In genomic region chr14:79394564-79394963, GRCm38 (mm10) we compare ENCODE assay signal across 8 mouse cellular contexts. TPM values are rescaled to one million over a fixed set of nuclear protein-coding genes. Genes with fewer than 3 reads are reported as not detected.
DNase-seq lines count a peak whose midpoint lies in the region; ATAC-seq and TF ChIP-seq lines count a peak whose summit lies in the region.

No protein-coding gene starts in this region.

- no peaks in the 10 kb centered on the region for H3K9me3 ChIP-seq in midbrain, embryonic 11.5 days (ENCODE audit: control insufficient read depth, low read length)
- H3K9me3 ChIP-seq in midbrain, embryonic 13.5 days = no peaks in the 10 kb centered on the region
- no peaks in the 10 kb centered on the region for H3K9me3 ChIP-seq in embryonic facial prominence, embryonic 11.5 days (replicated peaks; ENCODE audit: control insufficient read depth, low read length)

- H3K36me3 ChIP-seq in midbrain, embryonic 11.5 days (ENCODE audit: control insufficient read depth, insufficient read depth, low read length) = no peaks in the 10 kb centered on the region
- H3K36me3 ChIP-seq in midbrain, embryonic 13.5 days = no peaks in the 10 kb centered on the region
- H3K36me3 ChIP-seq in embryonic facial prominence, embryonic 11.5 days (replicated peaks; ENCODE audit: control insufficient read depth, insufficient read depth, low read depth, low read length) = no peaks in the 10 kb centered on the region
- H3K36me3 ChIP-seq in thymus, adult 2 months (ENCODE audit: control insufficient read depth, insufficient read depth, low read length) = no peaks in the 10 kb centered on the region

- no peak for ATAC-seq in midbrain, embryonic 11.5 days (ENCODE audit: low FRiP score)
- ATAC-seq in midbrain, embryonic 13.5 days = no peak
- no peak for ATAC-seq in embryonic facial prominence, embryonic 11.5 days (replicated peaks; ENCODE audit: insufficient number of reproducible peaks, low FRiP score, low TSS enrichment, low read depth)

- peaks cover 2% of the 10 kb centered on the region; the same call in 1 of the 2 replicates for H3K4me1 ChIP-seq in midbrain, embryonic 11.5 days (ENCODE audit: control insufficient read depth, insufficient read depth, low read length)
- peaks cover 12% of the 10 kb centered on the region for H3K4me1 ChIP-seq in midbrain, embryonic 13.5 days (replicated peaks)
- no peaks in the 10 kb centered on the region for H3K4me1 ChIP-seq in embryonic facial prominence, embryonic 11.5 days (ENCODE audit: control insufficient read depth, insufficient read depth, low read length)
- H3K4me1 ChIP-seq in lung, adult 2 months (ENCODE audit: control insufficient read depth, insufficient read depth, low read length) = no peaks in the 10 kb centered on the region; the same call in 1 of the 2 replicates
- peaks cover 3% of the 10 kb centered on the region for H3K4me1 ChIP-seq in thymus, adult 2 months (replicated peaks; ENCODE audit: control insufficient read depth, insufficient read depth, low read length)

- H3K27me3 ChIP-seq in midbrain, embryonic 11.5 days (ENCODE audit: control insufficient read depth, insufficient read depth, low read length) = no peaks in the 10 kb centered on the region
- H3K27me3 ChIP-seq in midbrain, embryonic 13.5 days = no peaks in the 10 kb centered on the region
- H3K27me3 ChIP-seq in embryonic facial prominence, embryonic 11.5 days (ENCODE audit: control insufficient read depth, insufficient read depth, low read length) = no peaks in the 10 kb centered on the region
- no peaks in the 10 kb centered on the region for H3K27me3 ChIP-seq in thymus, adult 2 months (ENCODE audit: control insufficient read depth, insufficient read depth, low read length)

- no peak overlapping the region for H3K27ac ChIP-seq in midbrain, embryonic 11.5 days (ENCODE audit: low read depth, low read length)
- no peak overlapping the region for H3K27ac ChIP-seq in midbrain, embryonic 13.5 days
- no peak overlapping the region for H3K27ac ChIP-seq in embryonic facial prominence, embryonic 11.5 days (replicated peaks; ENCODE audit: low read depth, low read length)
- no peak overlapping the region for H3K27ac ChIP-seq in thymus, adult 2 months (ENCODE audit: control insufficient read depth, insufficient read depth, low read length)

- no peak overlapping the region for H3K4me2 ChIP-seq in midbrain, embryonic 11.5 days
- H3K4me2 ChIP-seq in midbrain, embryonic 13.5 days (replicated peaks) = no peak overlapping the region
- H3K4me2 ChIP-seq in embryonic facial prominence, embryonic 11.5 days (ENCODE audit: low read depth, low read length) = no peak overlapping the region

- peak; percentile 49 for DNase-seq in adrenal gland, adult 2 months
- no peak for DNase-seq in adrenal gland, adult 18-20 months (ENCODE audit: low spot score in 2 of 2)
- peak; percentile 92 for DNase-seq in midbrain, embryonic 11.5 days (ENCODE audit: low spot score, missing footprints)
- peak; percentile 69 for DNase-seq in embryonic facial prominence, embryonic 11.5 days (ENCODE audit: low spot score)
- DNase-seq in lung, adult 2 months = no peak
- peak; percentile 61 for DNase-seq in thymus, adult 2 months
- DNase-seq in cerebellum, adult 11 months = no peak

- TF ChIP-seq POLR2A in lung, adult 2 months (IDR thresholded peaks at IDR 0.05; ENCODE audit: borderline replicate concordance, extremely low read depth, low read depth, low read length) = no peak
- no peak for TF ChIP-seq POLR2A in thymus, adult 2 months (IDR thresholded peaks at IDR 0.05; ENCODE audit: control insufficient read depth, extremely low read depth, insufficient read depth, low read length, poor library complexity)

- no peak overlapping the region for H3K9ac ChIP-seq in midbrain, embryonic 11.5 days (ENCODE audit: low read length)
- H3K9ac ChIP-seq in midbrain, embryonic 13.5 days (replicated peaks) = no peak overlapping the region
- no peak overlapping the region for H3K9ac ChIP-seq in embryonic facial prominence, embryonic 11.5 days (replicated peaks; ENCODE audit: low read length)

- H3K4me3 ChIP-seq in midbrain, embryonic 11.5 days (ENCODE audit: low read depth, low read length) = no peak overlapping the region
- no peak overlapping the region for H3K4me3 ChIP-seq in midbrain, embryonic 13.5 days (replicated peaks)
- H3K4me3 ChIP-seq in embryonic facial prominence, embryonic 11.5 days (ENCODE audit: low read depth, low read length) = no peak overlapping the region
- H3K4me3 ChIP-seq in lung, adult 2 months (replicated peaks; ENCODE audit: extremely low read depth, low read depth, low read length) = no peak overlapping the region
- H3K4me3 ChIP-seq in thymus, adult 2 months (ENCODE audit: control insufficient read depth, insufficient read depth, low read length) = no peak overlapping the region

- TF ChIP-seq CTCF in lung, adult 2 months (IDR thresholded peaks at IDR 0.05; ENCODE audit: insufficient read depth, low read length) = peak; percentile 47
- no peak for TF ChIP-seq CTCF in thymus, adult 2 months (IDR thresholded peaks at IDR 0.05; ENCODE audit: borderline replicate concordance, control insufficient read depth, extremely low read depth, insufficient read depth, low read length, poor library complexity)

RNA-seq across cellular contexts. Expression of gene Mtrf1, which starts 3.0 kb away (rescaled TPM):
- total RNA-seq in adrenal gland, adult 2 months (2021) = 1 to 10 TPM; 4.2 to 7.2 TPM
- polyA plus RNA-seq in adrenal gland, adult 2 months (2012; rRNA removed) = 0.45 and 0.57 TPM in 2 replicates
- 1 to 10 TPM; 4.3 to 4.7 TPM for total RNA-seq in adrenal gland, adult 18-20 months (2021)
- 10.2 and 10.5 TPM in 2 replicates for polyA plus RNA-seq in midbrain, embryonic 11.5 days (2014; fragmentation: Nextera tagmentation; extraction: Ambion mirVana)
- polyA plus RNA-seq in midbrain, embryonic 13.5 days (2015; fragmentation: Nextera tagmentation; extraction: Ambion mirVana) = 11.1 and 11.3 TPM in 2 replicates
- 9.2 and 10.2 TPM in 2 replicates for polyA plus RNA-seq in embryonic facial prominence, embryonic 11.5 days (2014; fragmentation: Nextera tagmentation; extraction: Ambion mirVana)
- polyA plus RNA-seq in lung, adult 2 months (2012; rRNA removed) = 0.88 and 2.0 TPM in 2 replicates
- polyA plus RNA-seq in thymus, adult 2 months (2012; rRNA removed) = 1.5 and 1.6 TPM in 2 replicates

RNA-seq across cellular contexts. Expression of gene Naa16, which starts 4.0 kb away (rescaled TPM):
- total RNA-seq in adrenal gland, adult 2 months (2021) = 10 to 100 TPM; 17.3 to 22.6 TPM
- 0.58 and 1.7 TPM in 2 replicates for polyA plus RNA-seq in adrenal gland, adult 2 months (2012; rRNA removed)
- total RNA-seq in adrenal gland, adult 18-20 months (2021) = 10 to 100 TPM; 22.7 to 25.1 TPM
- 38.3 and 41.8 TPM in 2 replicates for polyA plus RNA-seq in midbrain, embryonic 11.5 days (2014; fragmentation: Nextera tagmentation; extraction: Ambion mirVana)
- 26.2 and 30.0 TPM in 2 replicates for polyA plus RNA-seq in midbrain, embryonic 13.5 days (2015; fragmentation: Nextera tagmentation; extraction: Ambion mirVana)
- polyA plus RNA-seq in embryonic facial prominence, embryonic 11.5 days (2014; fragmentation: Nextera tagmentation; extraction: Ambion mirVana) = 41.3 and 49.4 TPM in 2 replicates
- polyA plus RNA-seq in lung, adult 2 months (2012; rRNA removed) = 2.0 and 2.1 TPM in 2 replicates
- 7.7 and 11.2 TPM in 2 replicates for polyA plus RNA-seq in thymus, adult 2 months (2012; rRNA removed)

RNA-seq across cellular contexts. Expression of gene Kbtbd7, which starts 31.7 kb away (rescaled TPM):
- total RNA-seq in adrenal gland, adult 2 months (2021) = 1 to 10 TPM; 6.0 to 9.1 TPM
- 4.7 and 6.1 TPM in 2 replicates for polyA plus RNA-seq in adrenal gland, adult 2 months (2012; rRNA removed)
- 1 to 10 TPM; 7.0 to 8.7 TPM for total RNA-seq in adrenal gland, adult 18-20 months (2021)
- 18.4 and 20.2 TPM in 2 replicates for polyA plus RNA-seq in midbrain, embryonic 11.5 days (2014; fragmentation: Nextera tagmentation; extraction: Ambion mirVana)
- 18.1 TPM in 2 replicates for polyA plus RNA-seq in midbrain, embryonic 13.5 days (2015; fragmentation: Nextera tagmentation; extraction: Ambion mirVana)
- polyA plus RNA-seq in embryonic facial prominence, embryonic 11.5 days (2014; fragmentation: Nextera tagmentation; extraction: Ambion mirVana) = 22.0 and 22.8 TPM in 2 replicates
- 6.8 and 6.9 TPM in 2 replicates for polyA plus RNA-seq in lung, adult 2 months (2012; rRNA removed)
- polyA plus RNA-seq in thymus, adult 2 months (2012; rRNA removed) = 8.9 and 10.1 TPM in 2 replicates

RNA-seq across cellular contexts. Expression of gene Kbtbd6, which starts 57.1 kb away (rescaled TPM):
- total RNA-seq in adrenal gland, adult 2 months (2021) = under 1 TPM; 0.12 to 0.28 TPM
- 0.51 and 0.55 TPM in 2 replicates for polyA plus RNA-seq in adrenal gland, adult 2 months (2012; rRNA removed)
- under 1 TPM; 0.16 to 0.27 TPM for total RNA-seq in adrenal gland, adult 18-20 months (2021)
- polyA plus RNA-seq in midbrain, embryonic 11.5 days (2014; fragmentation: Nextera tagmentation; extraction: Ambion mirVana) = 4.6 and 5.1 TPM in 2 replicates
- polyA plus RNA-seq in midbrain, embryonic 13.5 days (2015; fragmentation: Nextera tagmentation; extraction: Ambion mirVana) = 1.8 and 2.3 TPM in 2 replicates
- polyA plus RNA-seq in embryonic facial prominence, embryonic 11.5 days (2014; fragmentation: Nextera tagmentation; extraction: Ambion mirVana) = 6.3 and 7.4 TPM in 2 replicates
- 0.06 and 0.17 TPM in 2 replicates for polyA plus RNA-seq in lung, adult 2 months (2012; rRNA removed)
- 6.8 and 9.7 TPM in 2 replicates for polyA plus RNA-seq in thymus, adult 2 months (2012; rRNA removed)

Comparison
In these comparisons a context has a peak if more than half of its experiments do, and no peak if none do; other contexts are left out.
1. DNase-seq: peak in adrenal gland, adult 2 months (single experiment), midbrain, embryonic 11.5 days (single experiment), embryonic facial prominence, embryonic 11.5 days (single experiment) and thymus, adult 2 months (single experiment); none in adrenal gland, adult 18-20 months (0 of 2), lung, adult 2 months (single experiment) and cerebellum, adult 11 months (single experiment).